Mouse (Mus musculus): ENCODE measurements around the gene Mxi1. TPM values are rescaled to one million over a fixed set of nuclear protein-coding genes. Genes with fewer than 3 reads are reported as not detected.
A peak's percentile ranks its signal among the peaks of the same experiment; 100 is the strongest.

Gene Mxi1
- polyA plus RNA-seq, 1 experiment from 2014 or later: 42.7 TPM

- whole genome bisulfite sequencing: 70% methylated on average over 9 of the region's 9 CpGs
- Histone ChIP-seq H3K4me2 (no peak overlapping the region), H3K36me3 (peaks cover 16% of the 10 kb centered on the region), H3K27ac (ENCODE audit: poor library complexity, severe bottlenecking) (no peak overlapping the region; the same call in 1 of the 2 replicates), H3K4me3 (no peak overlapping the region), H3K27me3 (replicated peaks) (no peaks in the 10 kb centered on the region), H3K4me1 (replicated peaks) (peaks cover 41% of the 10 kb centered on the region), H3K9me3 (replicated peaks) (no peaks in the 10 kb centered on the region; the same call in 1 of the 2 replicates), H3K9ac (no peak overlapping the region)
- no peak for ATAC-seq (ENCODE audit: insufficient number of reproducible peaks, low FRiP score)
These were observed 17.8 kb downstream of the Mxi1 start for GRCm38 (mm10) chr19:53328116-53328515.

- Histone ChIP-seq H3K9ac (peak overlapping the region; percentile 85), H3K36me3 (peaks cover 23% of the 10 kb centered on the region), H3K4me2 (peak overlapping the region; percentile 99), H3K4me3 (peak overlapping the region; percentile 84), H3K27ac (ENCODE audit: poor library complexity, severe bottlenecking) (peak overlapping the region; percentile 61), H3K9me3 (replicated peaks) (no peaks in the 10 kb centered on the region; the same call in 1 of the 2 replicates), H3K4me1 (replicated peaks) (peaks cover 37% of the 10 kb centered on the region), H3K27me3 (replicated peaks) (no peaks in the 10 kb centered on the region)
- ATAC-seq (ENCODE audit: insufficient number of reproducible peaks, low FRiP score): peak; percentile 82
- under 1% methylated on average over 83 of the region's 106 CpGs for WGBS
These were observed 19.1 kb downstream of the Mxi1 start for GRCm38 (mm10) chr19:53329221-53329991.

- ATAC-seq (ENCODE audit: insufficient number of reproducible peaks, low FRiP score): peak; percentile 70
- peak overlapping the region; percentile 85 for H3K9ac ChIP-seq
- WGBS: 2% methylated on average over 29 of the region's 29 CpGs
- H3K9me3 ChIP-seq (replicated peaks): no peaks in the 10 kb centered on the region; the same call in 1 of the 2 replicates
- H3K27me3 ChIP-seq (replicated peaks): no peaks in the 10 kb centered on the region
- peak overlapping the region; percentile 84 for H3K4me3 ChIP-seq
- peaks cover 39% of the 10 kb centered on the region for H3K4me1 ChIP-seq (replicated peaks)
- H3K4me2 ChIP-seq: peak overlapping the region; percentile 99
- peaks cover 27% of the 10 kb centered on the region for H3K36me3 ChIP-seq
- peak overlapping the region; percentile 61 for H3K27ac ChIP-seq (ENCODE audit: poor library complexity, severe bottlenecking)
These were observed 19.7 kb downstream of the Mxi1 start for GRCm38 (mm10) chr19:53329992-53330381.

GRCm38 (mm10) chr19:53331882-53332500, 21.7 kb downstream of the Mxi1 start:
- Histone ChIP-seq H3K4me2 (no peak overlapping the region), H3K4me1 (replicated peaks) (peaks cover 26% of the 10 kb centered on the region), H3K27ac (ENCODE audit: poor library complexity, severe bottlenecking) (no peak overlapping the region), H3K4me3 (no peak overlapping the region), H3K27me3 (replicated peaks) (no peaks in the 10 kb centered on the region), H3K9me3 (replicated peaks) (no peaks in the 10 kb centered on the region; the same call in 1 of the 2 replicates), H3K36me3 (peaks cover 33% of the 10 kb centered on the region), H3K9ac (no peak overlapping the region)
- no peak for ATAC-seq (ENCODE audit: insufficient number of reproducible peaks, low FRiP score)
- WGBS: 80% methylated on average over 21 of the region's 21 CpGs

- Histone ChIP-seq H3K27ac (ENCODE audit: poor library complexity, severe bottlenecking) (no peak overlapping the region), H3K36me3 (peaks cover 45% of the 10 kb centered on the region), H3K4me2 (no peak overlapping the region), H3K9me3 (replicated peaks) (no peaks in the 10 kb centered on the region; the same call in 1 of the 2 replicates), H3K27me3 (replicated peaks) (no peaks in the 10 kb centered on the region), H3K9ac (no peak overlapping the region), H3K4me3 (no peak overlapping the region), H3K4me1 (replicated peaks) (peaks cover 19% of the 10 kb centered on the region)
- 81% methylated on average over 6 of the region's 6 CpGs for WGBS
- no peak for ATAC-seq (ENCODE audit: insufficient number of reproducible peaks, low FRiP score)
These were observed 23.4 kb downstream of the Mxi1 start for GRCm38 (mm10) chr19:53333730-53334129.

GRCm38 (mm10) chr19:53335241-53335640, 24.9 kb downstream of the Mxi1 start:
- no peak overlapping the region for H3K27ac ChIP-seq (ENCODE audit: poor library complexity, severe bottlenecking)
- no peak overlapping the region for H3K4me2 ChIP-seq
- H3K9me3 ChIP-seq (replicated peaks): no peaks in the 10 kb centered on the region; the same call in 1 of the 2 replicates
- peaks cover 45% of the 10 kb centered on the region for H3K36me3 ChIP-seq
- H3K9ac ChIP-seq: no peak overlapping the region
- peaks cover 19% of the 10 kb centered on the region for H3K4me1 ChIP-seq (replicated peaks)
- no peak for ATAC-seq (ENCODE audit: insufficient number of reproducible peaks, low FRiP score)
- no peaks in the 10 kb centered on the region for H3K27me3 ChIP-seq (replicated peaks)
- H3K4me3 ChIP-seq: no peak overlapping the region
- 64% methylated on average over 9 of the region's 9 CpGs for WGBS

GRCm38 (mm10) chr19:53340423-53340822, 30.1 kb downstream of the Mxi1 start:
- Histone ChIP-seq H3K9me3 (replicated peaks) (no peaks in the 10 kb centered on the region), H3K27ac (ENCODE audit: poor library complexity, severe bottlenecking) (no peak overlapping the region), H3K9ac (no peak overlapping the region), H3K4me2 (no peak overlapping the region), H3K27me3 (replicated peaks) (no peaks in the 10 kb centered on the region), H3K4me1 (replicated peaks) (peaks cover 14% of the 10 kb centered on the region), H3K36me3 (peaks cover 14% of the 10 kb centered on the region), H3K4me3 (no peak overlapping the region)
- ATAC-seq (ENCODE audit: insufficient number of reproducible peaks, low FRiP score): no peak
- 13% methylated on average over 6 of the region's 6 CpGs for WGBS

- peaks cover 20% of the 10 kb centered on the region for H3K4me1 ChIP-seq (replicated peaks)
- no peak overlapping the region for H3K4me2 ChIP-seq
- no peak overlapping the region for H3K27ac ChIP-seq (ENCODE audit: poor library complexity, severe bottlenecking)
- no peak for ATAC-seq (ENCODE audit: insufficient number of reproducible peaks, low FRiP score)
- WGBS: 85% methylated on average over 13 of the region's 13 CpGs
- no peak overlapping the region for H3K4me3 ChIP-seq
- peaks cover 8% of the 10 kb centered on the region; the same call in 1 of the 2 replicates for H3K36me3 ChIP-seq
- no peaks in the 10 kb centered on the region for H3K27me3 ChIP-seq (replicated peaks)
- no peaks in the 10 kb centered on the region for H3K9me3 ChIP-seq (replicated peaks)
- no peak overlapping the region for H3K9ac ChIP-seq
These were observed 33.0 kb downstream of the Mxi1 start for GRCm38 (mm10) chr19:53343174-53343881.

- H3K4me2 ChIP-seq: no peak overlapping the region
- ATAC-seq (ENCODE audit: insufficient number of reproducible peaks, low FRiP score): no peak
These were observed 33.7 kb downstream of the Mxi1 start for GRCm38 (mm10) chr19:53344062-53344461.

GRCm38 (mm10) chr19:53345766-53346165, 35.4 kb downstream of the Mxi1 start:
- no peak for ATAC-seq (ENCODE audit: insufficient number of reproducible peaks, low FRiP score)
- H3K4me3 ChIP-seq: no peak overlapping the region
- 90% methylated on average over 14 of the region's 14 CpGs for WGBS
- H3K4me2 ChIP-seq: no peak overlapping the region
- peaks cover 13% of the 10 kb centered on the region for H3K4me1 ChIP-seq (replicated peaks)
- H3K27me3 ChIP-seq (replicated peaks): no peaks in the 10 kb centered on the region
- H3K27ac ChIP-seq (ENCODE audit: poor library complexity, severe bottlenecking): no peak overlapping the region
- H3K36me3 ChIP-seq: peaks cover 8% of the 10 kb centered on the region
- H3K9ac ChIP-seq: no peak overlapping the region
- no peaks in the 10 kb centered on the region for H3K9me3 ChIP-seq (replicated peaks)

More at GRCm38 (mm10) chr19:53344062-53344461, 33.7 kb downstream of the Mxi1 start:
- 91% methylated on average over 16 of the region's 16 CpGs for WGBS
- Histone ChIP-seq H3K27ac (ENCODE audit: poor library complexity, severe bottlenecking) (no peak overlapping the region), H3K4me1 (replicated peaks) (peaks cover 21% of the 10 kb centered on the region), H3K36me3 (peaks cover 8% of the 10 kb centered on the region; the same call in 1 of the 2 replicates), H3K9me3 (replicated peaks) (no peaks in the 10 kb centered on the region), H3K9ac (no peak overlapping the region), H3K4me3 (no peak overlapping the region), H3K27me3 (replicated peaks) (no peaks in the 10 kb centered on the region)

- WGBS: 92% methylated on average over 7 of the region's 7 CpGs
- Histone ChIP-seq H3K4me1 (replicated peaks) (no peaks in the 10 kb centered on the region), H3K27ac (ENCODE audit: poor library complexity, severe bottlenecking) (no peak overlapping the region), H3K4me2 (no peak overlapping the region), H3K4me3 (no peak overlapping the region), H3K9me3 (replicated peaks) (no peaks in the 10 kb centered on the region), H3K9ac (no peak overlapping the region), H3K36me3 (peaks cover 14% of the 10 kb centered on the region), H3K27me3 (replicated peaks) (no peaks in the 10 kb centered on the region)
- no peak for ATAC-seq (ENCODE audit: insufficient number of reproducible peaks, low FRiP score)
These were observed 43.5 kb downstream of the Mxi1 start for GRCm38 (mm10) chr19:53353864-53354263.
